Mouse (Mus musculus): ENCODE measurements at regions not wholly inside any gene's neighbourhood (a gene's known extent, or its start where the extent isn't known, plus 50 kb on each side); places are given as distances from the start of the nearest gene placed in this dataset.
"Not testable (repeated sequence)": the region's sequence is repeated elsewhere in the genome, so short reads cannot be mapped to it uniquely, and the experiment has no call there.

- DNase-seq (ENCODE audit: low read depth) = no peak
Measured at GRCm38 (mm10) chr2:17896036-17896435, 100.7 kb downstream of the H2al2a start.

GRCm38 (mm10) chr2:17892661-17893060 lies 104.1 kb downstream of the H2al2a start:
- DNase-seq (ENCODE audit: low read depth) = not testable (repeated sequence)

DNA sequence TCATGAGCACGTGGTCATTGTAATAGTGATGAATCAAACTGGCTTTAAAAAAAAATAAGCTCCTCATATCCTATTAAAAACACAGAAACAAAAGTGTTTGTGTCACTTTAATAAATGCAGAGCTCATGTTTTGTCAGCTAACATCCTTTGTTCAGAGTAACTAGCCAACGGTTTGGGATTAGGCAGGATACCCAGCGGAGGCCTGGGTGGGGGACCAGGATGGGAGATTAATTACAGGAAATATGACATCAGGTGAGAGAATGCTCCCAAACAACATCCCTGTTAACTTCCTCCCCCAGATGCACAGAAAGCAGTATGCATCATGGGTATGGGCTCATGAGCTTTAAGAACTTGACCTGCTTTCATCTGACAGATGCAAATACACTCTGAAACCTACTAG lies 109.1 kb downstream of the H2al2a start:
- DNase-seq (ENCODE audit: low read depth) = no peak

DNA sequence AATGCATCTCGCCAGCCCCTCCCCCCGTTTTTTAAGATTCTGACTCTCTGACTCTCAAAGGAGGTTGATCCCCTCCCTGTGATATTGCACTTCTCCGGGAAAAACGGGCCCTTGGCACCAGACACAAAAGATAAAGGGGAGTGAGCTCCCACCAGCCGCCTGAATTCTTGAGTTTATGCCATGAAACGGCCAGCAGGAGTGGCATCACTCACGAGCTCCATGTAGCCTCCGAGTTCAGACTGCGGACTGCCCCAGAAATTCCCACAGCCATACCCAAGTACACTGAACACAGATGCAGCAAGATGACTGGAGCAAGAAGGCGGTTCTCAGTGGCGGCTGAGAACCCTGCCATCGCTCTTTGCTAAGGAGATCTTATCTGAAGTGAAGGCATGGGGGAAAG lies 114.4 kb downstream of the H2al2a start:
- no peak for DNase-seq (ENCODE audit: low read depth)

GRCm38 (mm10) chr2:17880800-17881717 lies 115.7 kb downstream of the H2al2a start:
- no peak for DNase-seq (ENCODE audit: low read depth)

DNA sequence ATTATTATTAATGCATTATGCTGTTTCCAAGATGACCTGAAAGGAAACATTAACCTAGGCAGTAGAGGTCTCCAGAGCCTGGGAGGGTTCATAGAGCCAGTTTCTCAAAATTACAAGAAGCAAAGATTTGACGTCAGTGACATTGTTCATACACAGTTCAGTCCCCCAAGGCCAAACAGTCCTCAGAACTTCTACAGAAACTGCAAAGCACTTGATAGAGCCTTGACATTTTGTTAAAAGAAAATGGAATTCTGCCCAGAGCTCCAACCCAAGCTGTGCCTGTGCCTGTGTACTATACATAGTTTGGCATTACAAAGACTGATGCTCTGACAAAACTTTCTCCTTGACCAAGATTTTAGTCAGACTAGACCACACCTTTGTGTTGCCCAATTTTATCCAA lies 118.9 kb downstream of the H2al2a start:
- DNase-seq (ENCODE audit: low read depth) = no peak

DNA sequence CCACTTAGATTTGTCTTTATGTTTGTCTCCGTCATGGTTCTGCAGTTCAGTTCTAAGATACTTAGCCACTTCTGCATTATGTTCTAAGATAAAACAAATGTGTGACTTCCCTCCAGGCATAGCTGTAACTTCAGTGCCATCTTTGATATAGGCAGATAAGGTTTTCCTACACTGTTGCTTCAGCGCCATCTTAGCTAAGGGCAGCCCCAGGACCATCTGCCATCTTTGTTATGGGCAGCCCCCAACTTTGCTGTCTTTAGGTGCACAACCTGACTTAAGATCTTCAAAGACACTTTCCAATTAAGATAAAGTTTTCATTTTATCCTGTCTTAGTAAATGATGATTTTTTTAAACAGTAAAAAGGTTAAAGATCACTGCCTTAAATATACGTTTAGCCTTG lies 119.8 kb downstream of the H2al2a start:
- DNase-seq (ENCODE audit: low read depth) = no peak

DNA sequence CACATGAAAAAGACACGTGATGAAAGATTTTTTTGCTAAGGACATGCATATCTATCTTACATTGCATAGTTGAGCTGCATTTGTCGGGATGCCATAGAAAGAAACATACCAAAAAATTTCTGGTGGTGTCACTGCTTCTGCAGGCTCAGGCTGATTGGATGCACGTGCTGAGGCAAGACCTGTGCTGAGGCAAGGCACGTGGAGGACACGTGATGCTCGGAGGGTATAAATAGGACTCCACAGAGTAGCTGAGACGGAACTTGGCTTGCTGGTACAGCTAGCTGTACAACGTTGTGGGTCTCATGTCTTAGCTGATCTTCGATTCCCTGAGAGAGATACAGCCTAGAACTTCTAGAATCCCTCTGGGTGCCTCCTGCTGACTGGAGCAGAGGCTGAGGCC lies 120.6 kb downstream of the H2al2a start:
- no peak for DNase-seq (ENCODE audit: low read depth)

GRCm38 (mm10) chr2:17870562-17870961 lies 126.2 kb downstream of the H2al2a start:
- no peak for DNase-seq (ENCODE audit: low read depth)

GRCm38 (mm10) chr2:17868145-17868544 lies 128.6 kb downstream of the H2al2a start:
- DNase-seq (ENCODE audit: low read depth) = no peak

- no peak for DNase-seq (ENCODE audit: low read depth)
Measured at GRCm38 (mm10) chr2:17867341-17867740, 129.4 kb downstream of the H2al2a start.

GRCm38 (mm10) chr2:17861765-17862495 lies 130.7 kb upstream of the Nebl start:
- no peak for DNase-seq (ENCODE audit: low read depth)

DNA sequence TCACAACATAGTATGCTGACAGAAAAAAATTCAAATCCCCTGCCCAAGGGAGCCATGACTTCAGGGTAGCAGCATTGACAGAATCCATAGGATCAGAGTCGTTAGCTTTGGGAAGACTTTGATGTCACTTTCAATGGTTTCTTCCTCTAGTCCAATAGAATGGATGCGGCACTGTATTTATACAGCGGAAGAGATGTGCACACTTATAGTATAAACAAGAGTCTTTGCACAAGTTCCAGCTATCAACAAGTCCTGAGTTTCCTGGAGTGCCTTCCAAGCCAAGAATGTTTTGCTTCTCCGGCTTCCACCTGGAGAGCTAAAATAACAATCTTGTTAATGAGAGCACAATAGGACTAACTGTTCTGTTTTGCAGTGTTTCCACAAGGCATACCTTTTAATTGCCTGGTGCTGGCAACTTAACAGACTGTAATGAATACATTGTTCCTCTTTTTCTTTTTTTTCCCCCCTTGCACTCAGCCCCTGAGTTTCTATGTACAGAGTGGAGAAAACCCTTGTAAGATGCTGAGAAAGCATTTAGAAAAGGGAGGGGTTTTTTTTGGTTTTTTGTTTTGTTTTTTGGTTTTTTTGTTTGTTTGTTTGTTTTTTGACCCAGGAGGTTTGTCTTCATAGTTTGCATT lies 129.8 kb upstream of the Nebl start:
- DNase-seq (ENCODE audit: low read depth) = no peak

GRCm38 (mm10) chr2:17859234-17859633 lies 128.0 kb upstream of the Nebl start:
- no peak for DNase-seq (ENCODE audit: low read depth)

- no peak for DNase-seq (ENCODE audit: low read depth)
Measured at GRCm38 (mm10) chr2:17858326-17858725, 127.1 kb upstream of the Nebl start.

DNA sequence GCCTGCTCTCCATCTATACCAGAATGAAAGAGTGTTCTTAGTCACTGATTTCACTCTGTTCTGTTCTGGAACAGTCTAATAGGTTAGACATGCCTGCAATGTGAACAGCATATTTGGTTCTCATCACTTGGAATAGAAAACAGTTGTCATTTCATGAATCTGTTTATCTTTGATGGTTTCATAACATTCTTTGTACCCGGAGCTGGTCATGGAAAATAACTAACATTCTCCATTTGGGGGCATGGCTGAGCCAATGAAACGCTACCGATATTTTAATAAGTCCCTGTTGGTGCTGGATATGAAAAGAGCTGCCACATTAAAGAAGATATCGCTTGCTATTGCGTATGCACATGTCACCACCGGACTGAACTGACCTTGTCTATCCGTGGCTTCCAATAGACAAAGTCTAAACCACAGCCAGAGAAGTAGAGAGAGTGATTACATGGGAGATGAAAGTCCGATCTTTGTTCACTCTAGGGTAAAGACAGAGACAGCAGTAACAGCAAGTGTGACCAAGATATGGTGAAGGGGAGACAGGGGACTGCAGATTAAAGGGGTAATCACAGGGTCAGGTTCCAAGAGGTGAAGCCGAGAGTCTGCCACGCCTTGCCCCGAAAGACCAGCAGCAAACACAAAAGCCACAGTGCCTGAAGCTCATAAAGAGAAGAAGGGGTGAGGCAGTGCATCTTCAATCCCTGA lies 124.5 kb upstream of the Nebl start:
- DNase-seq (ENCODE audit: low read depth) = no peak

GRCm38 (mm10) chr2:17854088-17854487 lies 122.8 kb upstream of the Nebl start:
- no peak for DNase-seq (ENCODE audit: low read depth)

- no peak for DNase-seq (ENCODE audit: low read depth)
Measured at GRCm38 (mm10) chr2:17853500-17854011, 122.3 kb upstream of the Nebl start.

DNA sequence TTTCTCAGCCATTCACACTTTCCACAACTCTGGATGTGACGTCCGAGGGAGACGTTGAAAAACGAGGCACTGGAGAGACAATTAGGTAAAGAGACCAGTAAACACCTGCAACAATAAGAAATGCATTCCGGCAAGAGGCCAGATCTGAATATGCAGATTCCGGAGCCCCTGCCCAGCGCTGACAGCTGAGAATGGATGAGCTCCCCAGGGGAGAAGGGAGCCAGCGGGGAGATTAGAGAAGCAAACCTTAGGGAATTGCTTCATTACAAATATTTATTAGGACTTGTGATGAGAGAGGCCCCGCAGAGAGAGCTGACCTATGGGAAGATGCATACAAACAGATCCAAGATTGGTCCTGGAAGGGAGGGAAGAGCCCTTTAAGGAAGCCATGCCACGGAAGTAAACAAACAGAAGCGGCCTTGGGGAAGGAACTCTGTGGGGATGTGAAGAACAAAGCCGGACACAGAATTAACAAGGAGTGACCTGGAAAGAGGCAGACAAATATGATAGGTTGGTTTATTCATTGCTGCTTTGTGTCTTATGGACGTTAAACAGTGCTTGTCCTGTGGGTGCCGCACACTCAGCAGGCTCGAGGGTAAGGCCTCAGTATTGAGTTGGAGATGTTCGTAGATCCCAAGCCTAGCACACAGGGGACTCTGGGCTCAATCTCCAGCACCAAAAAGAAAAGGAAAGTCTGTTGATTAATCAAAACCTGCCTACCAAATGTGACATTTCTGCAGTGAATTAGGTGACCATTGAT lies 121.7 kb upstream of the Nebl start:
- no peak for DNase-seq (ENCODE audit: low read depth)

- no peak for DNase-seq (ENCODE audit: low read depth)
Measured at GRCm38 (mm10) chr2:17850741-17851140, 119.5 kb upstream of the Nebl start.

- DNase-seq (ENCODE audit: low read depth) = no peak
Measured at GRCm38 (mm10) chr2:17849267-17849666, 118.0 kb upstream of the Nebl start.

Data from c-Kit-positive CD71-positive TER-119-negative erythroid progenitor cells, embryonic 14.5 days (primary cell).